Mouse (Mus musculus): Measurements from ENCODE around the gene Scrn1. TPM values are rescaled to one million over a fixed set of nuclear protein-coding genes. Genes with fewer than 3 reads are reported as not detected.
A peak's percentile ranks its signal among the peaks of the same experiment; 100 is the strongest.

The Scrn1 gene
- total and polyA plus RNA-seq, 3 experiments: 6.1 to 7.4 (median 6.8) TPM

DNA sequence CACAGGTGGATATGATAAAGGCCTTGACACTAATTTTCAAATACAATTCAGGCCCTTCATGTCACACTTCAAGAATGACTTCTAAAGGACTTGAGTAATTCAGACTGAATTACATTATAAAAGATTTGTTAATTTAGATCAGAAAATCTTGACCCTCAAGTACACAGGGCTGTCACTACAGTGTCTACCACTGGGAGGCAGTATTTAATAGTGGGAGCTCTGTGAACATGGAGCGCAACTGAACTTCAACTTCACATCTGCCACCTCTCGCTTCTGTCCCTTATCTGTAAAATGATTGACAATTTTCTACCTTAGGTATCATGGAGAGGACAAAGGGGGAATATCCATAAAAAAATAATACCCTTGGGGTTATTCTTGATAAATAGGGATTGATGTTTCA is 19.9 kb upstream of the Scrn1 start:
- H3K4me3 ChIP-seq: no peak overlapping the region
- no peaks in the 10 kb centered on the region; the same call in 1 of the 2 replicates for H3K79me2 ChIP-seq (replicated peaks; ENCODE audit: control insufficient read depth, insufficient read depth, low read length)
- intact Hi-C loops (cut with DNase I): loop anchor here (2.0 to 5.0 kb wide), 3 partner anchors 43 to 581 kb away; partner anchors contain the start of gene Nod1
- H3K4me1 ChIP-seq (ENCODE audit: control insufficient read depth, insufficient read depth, low read length): no peaks in the 10 kb centered on the region; the same call in 1 of the 2 replicates
- no peak overlapping the region for H3K27ac ChIP-seq
- peak in 1 of 2 experiments; percentile 26 for DNase-seq
- H3K36me3 ChIP-seq (ENCODE audit: control insufficient read depth, insufficient read depth, low read length): no peaks in the 10 kb centered on the region
- no peaks in the 10 kb centered on the region for H3K27me3 ChIP-seq (ENCODE audit: control insufficient read depth, insufficient read depth, low read length)
- peak; percentile 95 for TF ChIP-seq CTCF (IDR thresholded peaks at IDR 0.05)
- TF ChIP-seq POLR2A (IDR thresholded peaks at IDR 0.05; ENCODE audit: insufficient read depth, low read depth, low read length): no peak
- no peak for TF ChIP-seq EP300 (IDR thresholded peaks at IDR 0.05; ENCODE audit: insufficient read depth, low read depth, low read length)
- WGBS: 20% methylated on average over 2 of the region's 2 CpGs
- no peak overlapping the region for H3K9ac ChIP-seq (ENCODE audit: low read depth, low read length)

DNA sequence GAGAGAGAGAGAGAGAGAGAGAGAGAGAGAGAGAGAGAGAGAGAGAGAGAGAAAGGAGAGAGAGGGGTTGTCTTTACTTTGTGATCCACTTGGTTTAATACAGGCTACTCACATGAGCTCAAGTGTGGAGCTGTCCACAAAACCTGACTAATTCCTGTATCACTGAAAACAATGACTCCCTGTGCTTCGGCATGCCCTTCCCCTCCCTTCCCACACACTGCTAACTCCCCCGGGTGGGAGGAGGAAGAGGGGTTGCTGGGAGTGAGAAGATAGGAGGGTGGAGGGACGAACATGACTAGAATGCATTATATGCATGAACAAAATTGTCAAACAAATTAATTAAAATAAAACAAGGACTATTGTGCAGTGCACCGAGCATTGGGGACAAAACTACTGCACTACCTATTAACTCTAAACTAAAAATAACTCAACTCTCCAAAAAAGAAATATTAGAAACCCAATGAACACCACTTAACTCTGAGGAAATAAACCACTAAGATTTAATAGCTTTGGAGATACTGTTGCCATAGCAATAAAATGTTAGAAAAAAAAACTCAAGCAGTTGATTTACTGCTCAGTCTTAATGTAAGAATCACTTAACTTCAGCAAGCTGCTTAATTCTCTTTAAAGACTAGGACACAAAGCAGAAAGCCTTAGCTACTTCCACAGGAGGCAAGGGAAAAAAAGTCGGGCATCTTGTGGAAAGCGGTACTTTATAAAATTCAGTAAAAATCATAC is 7.1 kb upstream of the Scrn1 start:
- intact Hi-C loops (cut with DNase I): no loop called here
- H3K36me3 ChIP-seq (ENCODE audit: control insufficient read depth, insufficient read depth, low read length): no peaks in the 10 kb centered on the region
- TF ChIP-seq EP300 (IDR thresholded peaks at IDR 0.05; ENCODE audit: insufficient read depth, low read depth, low read length) (no peak), CTCF (IDR thresholded peaks at IDR 0.05) (no peak), POLR2A (IDR thresholded peaks at IDR 0.05; ENCODE audit: insufficient read depth, low read depth, low read length) (no peak)
- H3K9ac ChIP-seq (ENCODE audit: low read depth, low read length): no peak overlapping the region
- no peak overlapping the region for H3K4me3 ChIP-seq
- no peaks in the 10 kb centered on the region for H3K79me2 ChIP-seq (replicated peaks; ENCODE audit: control insufficient read depth, insufficient read depth, low read length)
- no peaks in the 10 kb centered on the region for H3K27me3 ChIP-seq (ENCODE audit: control insufficient read depth, insufficient read depth, low read length)
- WGBS: 35% methylated on average over 6 of the region's 6 CpGs
- H3K4me1 ChIP-seq (ENCODE audit: control insufficient read depth, insufficient read depth, low read length): no peaks in the 10 kb centered on the region
- no peak overlapping the region for H3K27ac ChIP-seq
- DNase-seq: no peak

DNA sequence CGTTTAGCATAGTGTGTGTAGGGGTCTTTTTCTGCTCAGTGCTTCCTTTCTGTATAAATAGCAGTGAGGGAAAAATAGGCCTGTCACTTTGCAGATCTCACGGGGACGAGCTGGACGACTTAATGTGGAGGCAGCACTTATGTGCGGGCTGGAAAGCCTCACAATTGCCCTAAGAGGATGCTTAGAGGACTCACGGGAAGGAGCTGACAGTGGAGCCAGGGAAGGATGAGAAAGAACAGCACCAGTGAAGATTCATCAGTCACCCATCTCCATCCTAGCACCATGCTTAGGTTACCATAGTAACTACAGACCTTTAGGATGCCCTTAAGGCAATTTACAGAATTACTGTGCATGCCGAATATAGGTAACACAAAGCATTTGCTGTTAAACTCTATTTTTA is 3.5 kb upstream of the Scrn1 start:
- no peak for DNase-seq
- Histone ChIP-seq H3K9ac (ENCODE audit: low read depth, low read length) (no peak overlapping the region), H3K4me1 (ENCODE audit: control insufficient read depth, insufficient read depth, low read length) (peaks cover 2% of the 10 kb centered on the region; the same call in 1 of the 2 replicates), H3K36me3 (ENCODE audit: control insufficient read depth, insufficient read depth, low read length) (no peaks in the 10 kb centered on the region), H3K27ac (no peak overlapping the region), H3K27me3 (ENCODE audit: control insufficient read depth, insufficient read depth, low read length) (no peaks in the 10 kb centered on the region), H3K79me2 (replicated peaks; ENCODE audit: control insufficient read depth, insufficient read depth, low read length) (no peaks in the 10 kb centered on the region), H3K4me3 (no peak overlapping the region)
- 61% methylated on average over 7 of the region's 7 CpGs for WGBS
- intact Hi-C loops (cut with DNase I): no loop called here
- no peak for TF ChIP-seq EP300 (IDR thresholded peaks at IDR 0.05; ENCODE audit: insufficient read depth, low read depth, low read length)
- TF ChIP-seq POLR2A (IDR thresholded peaks at IDR 0.05; ENCODE audit: insufficient read depth, low read depth, low read length): no peak
- TF ChIP-seq CTCF (IDR thresholded peaks at IDR 0.05): no peak

DNA sequence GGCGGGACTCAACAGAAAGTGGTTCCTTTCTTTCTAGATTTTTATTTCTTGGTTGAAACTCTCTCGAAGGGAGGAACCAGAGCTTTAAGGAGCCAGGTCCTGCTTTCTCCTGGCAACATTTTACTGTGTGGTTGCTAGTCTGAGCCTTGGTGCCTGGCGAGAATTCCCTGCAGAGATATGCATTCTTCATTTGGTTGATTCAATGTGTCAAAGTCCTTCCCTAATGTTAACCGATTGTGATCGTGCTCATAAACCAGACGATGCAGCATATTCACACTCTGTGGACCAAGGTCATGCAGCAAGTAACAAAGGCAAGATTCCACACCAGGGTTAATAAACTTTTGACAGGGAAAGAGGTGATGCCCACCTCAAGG is 244 bp upstream of the Scrn1 start:
- no peak for DNase-seq
- TF ChIP-seq POLR2A (IDR thresholded peaks at IDR 0.05; ENCODE audit: insufficient read depth, low read depth, low read length) (no peak), EP300 (IDR thresholded peaks at IDR 0.05; ENCODE audit: insufficient read depth, low read depth, low read length) (no peak)
- H3K79me2 ChIP-seq (replicated peaks; ENCODE audit: control insufficient read depth, insufficient read depth, low read length): no peaks in the 10 kb centered on the region
- intact Hi-C loops (cut with DNase I): no loop called here
- H3K9ac ChIP-seq (ENCODE audit: low read depth, low read length): peak overlapping the region; percentile 28
- WGBS: 22% methylated on average over 6 of the region's 6 CpGs
- peaks cover 2% of the 10 kb centered on the region; the same call in 1 of the 2 replicates for H3K4me1 ChIP-seq (ENCODE audit: control insufficient read depth, insufficient read depth, low read length)
- no peaks in the 10 kb centered on the region for H3K27me3 ChIP-seq (ENCODE audit: control insufficient read depth, insufficient read depth, low read length)
- H3K4me3 ChIP-seq: peak overlapping the region; percentile 66
- H3K36me3 ChIP-seq (ENCODE audit: control insufficient read depth, insufficient read depth, low read length): no peaks in the 10 kb centered on the region
- peak overlapping the region; percentile 68 for H3K27ac ChIP-seq

DNA sequence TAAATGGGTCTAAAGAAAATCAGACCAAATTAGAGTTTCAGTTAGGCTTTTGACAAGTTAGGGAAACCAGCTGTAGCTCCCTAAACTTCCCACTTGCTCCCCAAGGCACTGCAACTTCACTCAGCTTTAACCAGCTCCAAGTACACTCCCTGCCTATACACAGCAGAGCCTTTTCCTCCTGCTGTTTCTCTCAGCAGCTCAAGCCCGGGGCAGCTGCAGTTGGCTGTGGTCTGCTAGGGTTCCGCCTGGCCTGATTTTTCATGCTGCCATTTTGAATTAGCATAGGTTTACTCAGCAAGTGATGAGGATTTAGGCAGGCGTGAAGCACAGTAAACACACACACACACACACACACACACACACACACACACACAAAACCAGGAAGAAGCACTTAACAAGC is 1.3 kb downstream of the Scrn1 start:
- no peaks in the 10 kb centered on the region for H3K27me3 ChIP-seq (ENCODE audit: control insufficient read depth, insufficient read depth, low read length)
- H3K4me1 ChIP-seq (ENCODE audit: control insufficient read depth, insufficient read depth, low read length): peaks cover 2% of the 10 kb centered on the region; the same call in 1 of the 2 replicates
- intact Hi-C loops (cut with DNase I): no loop called here
- H3K9ac ChIP-seq (ENCODE audit: low read depth, low read length): no peak overlapping the region
- peak in 1 of 2 experiments; percentile 22 for DNase-seq
- H3K27ac ChIP-seq: no peak overlapping the region
- TF ChIP-seq EP300 (IDR thresholded peaks at IDR 0.05; ENCODE audit: insufficient read depth, low read depth, low read length) (no peak), POLR2A (IDR thresholded peaks at IDR 0.05; ENCODE audit: insufficient read depth, low read depth, low read length) (no peak), CTCF (IDR thresholded peaks at IDR 0.05) (no peak)
- H3K4me3 ChIP-seq: no peak overlapping the region
- H3K79me2 ChIP-seq (replicated peaks; ENCODE audit: control insufficient read depth, insufficient read depth, low read length): no peaks in the 10 kb centered on the region
- WGBS: 71% methylated on average over 3 of the region's 3 CpGs
- H3K36me3 ChIP-seq (ENCODE audit: control insufficient read depth, insufficient read depth, low read length): no peaks in the 10 kb centered on the region

DNA sequence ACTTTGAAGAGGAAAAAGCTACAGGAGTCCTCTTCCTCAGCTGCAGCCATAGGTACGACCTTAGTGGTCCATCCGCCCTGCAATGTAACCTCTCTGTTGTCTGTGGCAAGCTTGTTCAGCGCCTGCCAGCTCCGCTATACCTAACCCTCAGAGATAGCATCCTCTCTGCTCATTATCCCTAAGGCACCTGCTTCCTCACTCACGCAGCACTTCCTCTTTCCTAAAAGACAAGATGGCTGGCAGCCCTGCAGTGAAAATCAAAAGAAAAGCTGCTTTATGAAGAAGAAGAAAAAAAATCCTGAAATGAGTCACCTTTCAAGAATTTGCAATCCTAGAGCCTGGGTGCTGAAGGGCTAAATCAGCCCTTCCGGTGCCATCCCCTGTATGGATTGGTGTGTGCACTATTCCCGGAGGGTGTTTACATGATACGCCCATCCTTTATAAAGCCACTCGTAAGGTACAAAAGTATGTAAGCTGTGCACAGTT is 1.7 kb downstream of the Scrn1 start:
- intact Hi-C loops (cut with DNase I): no loop called here
- 80% methylated on average over 9 of the region's 9 CpGs for WGBS
- no peak for DNase-seq
- Histone ChIP-seq H3K36me3 (ENCODE audit: control insufficient read depth, insufficient read depth, low read length) (no peaks in the 10 kb centered on the region), H3K27ac (no peak overlapping the region), H3K4me1 (ENCODE audit: control insufficient read depth, insufficient read depth, low read length) (peaks cover 2% of the 10 kb centered on the region; the same call in 1 of the 2 replicates), H3K27me3 (ENCODE audit: control insufficient read depth, insufficient read depth, low read length) (no peaks in the 10 kb centered on the region), H3K9ac (ENCODE audit: low read depth, low read length) (no peak overlapping the region), H3K4me3 (no peak overlapping the region), H3K79me2 (replicated peaks; ENCODE audit: control insufficient read depth, insufficient read depth, low read length) (no peaks in the 10 kb centered on the region)
- TF ChIP-seq EP300 (IDR thresholded peaks at IDR 0.05; ENCODE audit: insufficient read depth, low read depth, low read length) (no peak), POLR2A (IDR thresholded peaks at IDR 0.05; ENCODE audit: insufficient read depth, low read depth, low read length) (no peak), CTCF (IDR thresholded peaks at IDR 0.05) (no peak)
